Comparison of ENCODE assay signal across 29 mouse cellular contexts in the genomic region with DNA sequence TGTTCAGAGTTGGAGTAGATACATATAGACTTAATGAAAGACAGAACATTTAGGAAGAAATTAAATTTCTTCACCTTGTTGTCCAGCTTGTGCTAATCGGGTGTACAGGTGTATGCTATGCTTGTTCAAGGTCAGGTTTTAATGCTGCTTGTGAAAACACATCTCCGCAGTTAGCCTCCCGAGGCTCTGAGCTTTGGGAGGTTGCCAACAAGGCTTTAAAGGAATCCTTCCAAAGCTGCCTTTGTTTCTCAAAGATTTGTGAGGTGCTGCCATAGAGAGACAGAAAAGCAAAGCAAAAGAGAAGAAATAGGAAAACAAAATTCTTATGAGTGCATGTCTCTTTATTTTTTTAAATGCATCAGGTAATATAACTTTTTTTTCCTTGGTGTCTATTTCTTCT. TPM values are rescaled to one million over a fixed set of nuclear protein-coding genes. Genes with fewer than 3 reads are reported as not detected.
A peak's percentile ranks its signal among the peaks of the same experiment; 100 is the strongest.
DNase-seq lines count a peak whose midpoint lies in the region; ATAC-seq and TF ChIP-seq lines count a peak whose summit lies in the region.
"Had no signal": no experiment of that assay in that cellular context is flagged by ENCODE, and none has a peak within 500 bp of the region (broad histone marks: within the 10 kb centered on the region; RNA-seq: fewer than 3 reads in every experiment).

No protein-coding gene starts in this region.

- no peaks in the 10 kb centered on the region for H3K9me3 ChIP-seq in lung, embryonic 14.5 days (ENCODE audit: low read depth, low read length)
- H3K9me3 ChIP-seq: embryonic facial prominence, embryonic 13.5 days; forebrain, embryonic 12.5 days; G1E; heart, embryonic 10.5 days; heart, embryonic 15.5 days; kidney, embryonic 15.5 days; limb, embryonic 10.5 days; limb, embryonic 15.5 days; liver, embryonic 13.5 days; midbrain, embryonic 15.5 days; stomach, embryonic 15.5 days had no signal

- TF ChIP-seq CTCF in gastrocnemius, adult 2 months (IDR thresholded peaks at IDR 0.05), result no peak
- no peak for TF ChIP-seq CTCF in lung, embryonic 14.5 days (IDR thresholded peaks at IDR 0.05; ENCODE audit: low read depth)
- TF ChIP-seq CTCF in lung, adult 2 months (IDR thresholded peaks at IDR 0.05; ENCODE audit: insufficient read depth, low read length), result no peak

- intact Hi-C loops in gastrocnemius, adult 2 months (cut with DNase I), result no loop called here
- intact Hi-C loops in gastrocnemius, postnatal 14 days (cut with DNase I; ENCODE audit: low total_unique reads), result loop anchor here (10.0 kb wide), 1 partner anchor 49 kb away; no protein-coding TSS in a partner anchor

- peak overlapping the region; percentile 47; the same call in 1 of the 2 replicates for H3K4me3 ChIP-seq in gastrocnemius, adult 2 months
- H3K4me3 ChIP-seq in lung, embryonic 14.5 days (ENCODE audit: low read depth, low read length), result no peak overlapping the region
- no peak overlapping the region for H3K4me3 ChIP-seq in lung, adult 2 months (replicated peaks; ENCODE audit: extremely low read depth, low read depth, low read length)
- H3K4me3 ChIP-seq: embryonic facial prominence, embryonic 13.5 days; erythroblast, embryonic 14.5 days; forebrain, embryonic 12.5 days; heart, embryonic 10.5 days; heart, embryonic 15.5 days; kidney, embryonic 15.5 days; limb, embryonic 10.5 days; limb, embryonic 15.5 days; liver, embryonic 13.5 days; midbrain, embryonic 15.5 days; stomach, embryonic 15.5 days had no signal

- no peaks in the 10 kb centered on the region for H3K36me3 ChIP-seq in lung, embryonic 14.5 days (ENCODE audit: insufficient read depth)
- H3K36me3 ChIP-seq: embryonic facial prominence, embryonic 13.5 days; forebrain, embryonic 12.5 days; G1E; heart, embryonic 10.5 days; heart, embryonic 15.5 days; kidney, embryonic 15.5 days; limb, embryonic 10.5 days; limb, embryonic 15.5 days; liver, embryonic 13.5 days; midbrain, embryonic 15.5 days; stomach, embryonic 15.5 days had no signal

- WGBS in lung, embryonic 14.5 days, result 27% methylated on average over 3 of the region's 3 CpGs
- WGBS in lung, adult 2 months, result 50% methylated on average over 3 of the region's 3 CpGs

- H3K4me1 ChIP-seq in lung, embryonic 14.5 days (ENCODE audit: insufficient read depth), result peaks cover 12% of the 10 kb centered on the region; the same call in 1 of the 2 replicates
- H3K4me1 ChIP-seq in lung, adult 2 months (ENCODE audit: control insufficient read depth, insufficient read depth, low read length), result peaks cover 24% of the 10 kb centered on the region

- H3K4me2 ChIP-seq in lung, embryonic 14.5 days, result no peak overlapping the region
- H3K4me2 ChIP-seq: embryonic facial prominence, embryonic 13.5 days; forebrain, embryonic 12.5 days; kidney, embryonic 15.5 days; limb, embryonic 15.5 days; liver, embryonic 13.5 days; midbrain, embryonic 15.5 days; stomach, embryonic 15.5 days had no signal

- no peaks in the 10 kb centered on the region for H3K27me3 ChIP-seq in lung, embryonic 14.5 days (ENCODE audit: insufficient read depth, low read length)
- H3K27me3 ChIP-seq: embryonic facial prominence, embryonic 13.5 days; forebrain, embryonic 12.5 days; heart, embryonic 15.5 days; kidney, embryonic 15.5 days; limb, embryonic 15.5 days; liver, embryonic 13.5 days; midbrain, embryonic 15.5 days; stomach, embryonic 15.5 days had no signal

- peak; percentile 33 for DNase-seq in cerebellum, adult 11-12 months
- no peak for DNase-seq in cerebellum, adult 9-11 months
- DNase-seq in gastrocnemius, adult 2 months, result no peak
- DNase-seq in gastrocnemius, postnatal 14 days, result no peak
- peak; percentile 75 for DNase-seq in lung, embryonic 14.5 days
- no peak for DNase-seq in lung, adult 2 months
- no peak for DNase-seq in left cerebral cortex, adult 8-10 months (ENCODE audit: low spot score in 2 of 2)
- DNase-seq: adrenal gland, postnatal 14 days; embryo, embryonic 11 days; gastrocnemius, postnatal 25 days; heart, adult 11 months; layer of hippocampus, postnatal 36 days; liver, embryonic 13.5 days; lung, adult 18-20 months; lung, postnatal 14 days; right cerebral cortex, postnatal 25 days; thymus, postnatal 14 days had no signal

- H3K9ac ChIP-seq in lung, embryonic 14.5 days, result no peak overlapping the region
- H3K9ac ChIP-seq: embryonic facial prominence, embryonic 13.5 days; forebrain, embryonic 12.5 days; heart, embryonic 15.5 days; kidney, embryonic 15.5 days; limb, embryonic 15.5 days; liver, embryonic 13.5 days; midbrain, embryonic 15.5 days; stomach, embryonic 15.5 days had no signal

- H3K27ac ChIP-seq in gastrocnemius, adult 2 months, result peak overlapping the region; percentile 67; the same call in 1 of the 2 replicates
- H3K27ac ChIP-seq in lung, embryonic 14.5 days (ENCODE audit: low read depth), result no peak overlapping the region
- H3K27ac ChIP-seq: embryonic facial prominence, embryonic 13.5 days; forebrain, embryonic 12.5 days; heart, embryonic 10.5 days; kidney, embryonic 15.5 days; limb, embryonic 10.5 days; limb, embryonic 15.5 days; liver, embryonic 13.5 days; midbrain, embryonic 15.5 days; stomach, embryonic 15.5 days had no signal

- no peak for ATAC-seq in lung, embryonic 14.5 days (ENCODE audit: insufficient read depth)
- ATAC-seq: intestine, embryonic 16.5 days; midbrain, embryonic 15.5 days had no signal

- no peak for TF ChIP-seq POLR2A in lung, adult 2 months (IDR thresholded peaks at IDR 0.05; ENCODE audit: borderline replicate concordance, extremely low read depth, low read depth, low read length)

RNA-seq across cellular contexts. Expression of a gene that starts 57.8 kb away (rescaled TPM):
- 10 to 100 TPM; 13.9 to 14.8 TPM for total RNA-seq in gastrocnemius, adult 2 months (2021)
- total RNA-seq in gastrocnemius, postnatal 14 days (2021), result 10 to 100 TPM; 14.8 to 15.9 TPM
- polyA plus RNA-seq in lung, embryonic 14.5 days (2014; fragmentation: Nextera tagmentation; extraction: Ambion mirVana), result 24.2 and 28.9 TPM in 2 replicates
- polyA plus RNA-seq in lung, adult 2 months (2012; rRNA removed), result 19.7 and 21.9 TPM in 2 replicates
- total RNA-seq in left cerebral cortex, adult 8-10 months (2022), result 10 to 100 TPM; 81.2 to 91.5 (median 85.3) TPM

RNA-seq across cellular contexts. Expression of a gene that starts 57.8 kb away (rescaled TPM):
- total RNA-seq in gastrocnemius, adult 2 months (2021), result 1 to 10 TPM; 8.5 to 8.6 TPM
- total RNA-seq in gastrocnemius, postnatal 14 days (2021), result 10 to 100 TPM in 1 of 2 experiments, 1 to 10 TPM in 1; 9.7 to 10.8 TPM
- 45.5 and 46.7 TPM in 2 replicates for polyA plus RNA-seq in lung, embryonic 14.5 days (2014; fragmentation: Nextera tagmentation; extraction: Ambion mirVana)
- 3.5 and 6.1 TPM in 2 replicates for polyA plus RNA-seq in lung, adult 2 months (2012; rRNA removed)
- 10 to 100 TPM; 19.8 to 23.3 (median 20.0) TPM for total RNA-seq in left cerebral cortex, adult 8-10 months (2022)

Comparison
In these comparisons a context has a peak if more than half of its experiments do, and no peak if none do; other contexts are left out.
1. DNase-seq: peak in cerebellum, adult 11-12 months (single experiment) and lung, embryonic 14.5 days (single experiment); none in cerebellum, adult 9-11 months (single experiment), gastrocnemius, adult 2 months (single experiment), gastrocnemius, postnatal 14 days (single experiment), lung, adult 2 months (single experiment) and left cerebral cortex, adult 8-10 months (0 of 2).
2. RNA of a gene that starts 57.8 kb away (total RNA-seq): 81.2 to 91.5 TPM in left cerebral cortex, adult 8-10 months; 14.8 to 15.9 TPM in gastrocnemius, postnatal 14 days and 13.9 to 14.8 TPM in gastrocnemius, adult 2 months; every median in the first group is over 4 times any median in the second.